Mouse (Mus musculus) cerebellum, adult 2 months (tissue): ENCODE results near the gene Nfkbil1.

Experiments
- CTCF ChIP-seq: fragments of 200-500 bp; IDR thresholded peaks from 2 replicates; pipeline ENCODE4 v1.5.1; 2011; ENCODE audit warnings: low read depth, mild to moderate bottlenecking, control low read depth, low read length, moderate library complexity, borderline replicate concordance; ENCODE audit not compliant: insufficient read depth
- POLR2A ChIP-seq: fragments of 200-500 bp; IDR thresholded peaks from 2 replicates; pipeline ENCODE4 v1.6.1; 2011; ENCODE audit warnings: low read length, control low read depth, borderline replicate concordance; ENCODE audit not compliant: insufficient read depth

- TF ChIP-seq CTCF = peak; percentile 77
- TF ChIP-seq POLR2A = no peak
These were observed 57.1 kb downstream of the Nfkbil1 start for GRCm38 (mm10) chr17:35178528-35178927.
